Mouse (Mus musculus) cerebellum, adult 18-20 months (tissue): ENCODE measurements around the gene Zfp366.

Experiments
- DNase-seq, 2 experiments: peaks; one replicate each; pipeline ENCODE4 v3.0.0; 2021

The Zfp366 gene

GRCm38 (mm10) chr13:99228821-99229570 lies 44.4 kb downstream of the Zfp366 start:
- DNase-seq = no peak

- DNase-seq = no peak
Measured at GRCm38 (mm10) chr13:99229641-99230494, 45.2 kb downstream of the Zfp366 start.

- no peak for DNase-seq
Measured at GRCm38 (mm10) chr13:99230495-99230868, 45.9 kb downstream of the Zfp366 start.

GRCm38 (mm10) chr13:99233333-99233732 lies 48.7 kb downstream of the Zfp366 start:
- DNase-seq = no peak

GRCm38 (mm10) chr13:99233956-99234355 lies 49.3 kb downstream of the Zfp366 start:
- no peak for DNase-seq

- DNase-seq = no peak
Measured at GRCm38 (mm10) chr13:99235428-99236210, 51.0 kb downstream of the Zfp366 start.

- DNase-seq = no peak
Measured at GRCm38 (mm10) chr13:99236222-99236621, 51.6 kb downstream of the Zfp366 start.

- no peak for DNase-seq
Measured at GRCm38 (mm10) chr13:99237122-99237521, 52.5 kb downstream of the Zfp366 start.

GRCm38 (mm10) chr13:99237841-99238216 lies 53.2 kb downstream of the Zfp366 start:
- DNase-seq = no peak

GRCm38 (mm10) chr13:99238217-99239160 lies 53.9 kb downstream of the Zfp366 start:
- no peak for DNase-seq

GRCm38 (mm10) chr13:99239161-99239530 lies 54.5 kb downstream of the Zfp366 start:
- no peak for DNase-seq

GRCm38 (mm10) chr13:99239741-99240140 lies 55.1 kb downstream of the Zfp366 start:
- no peak for DNase-seq

GRCm38 (mm10) chr13:99241984-99242383 lies 57.4 kb downstream of the Zfp366 start:
- no peak for DNase-seq

- no peak for DNase-seq
Measured at GRCm38 (mm10) chr13:99242895-99243294, 58.3 kb downstream of the Zfp366 start.

GRCm38 (mm10) chr13:99243831-99244230 lies 59.2 kb downstream of the Zfp366 start:
- no peak for DNase-seq

GRCm38 (mm10) chr13:99244471-99244870 lies 59.8 kb downstream of the Zfp366 start:
- DNase-seq = no peak

- no peak for DNase-seq
Measured at GRCm38 (mm10) chr13:99244896-99245295, 60.3 kb downstream of the Zfp366 start.

- no peak for DNase-seq
Measured at GRCm38 (mm10) chr13:99245916-99246460, 61.4 kb downstream of the Zfp366 start.

GRCm38 (mm10) chr13:99250806-99251205 lies 66.2 kb downstream of the Zfp366 start:
- DNase-seq = no peak

GRCm38 (mm10) chr13:99254215-99254614 lies 69.6 kb downstream of the Zfp366 start:
- DNase-seq = no peak

GRCm38 (mm10) chr13:99254781-99255180 lies 70.2 kb downstream of the Zfp366 start:
- DNase-seq = no peak

GRCm38 (mm10) chr13:99256916-99257315 lies 72.3 kb downstream of the Zfp366 start:
- DNase-seq = peak in 1 of 2 experiments; percentile 8
